Mouse (Mus musculus) hindbrain, embryonic 14.5 days (tissue): ENCODE measurements at regions not wholly inside any gene's neighbourhood (a gene's known extent, or its start where the extent isn't known, plus 50 kb on each side); places are given as distances from the start of the nearest gene placed in this dataset.

Source experiments
- ATAC-seq: fragments of 200-750 bp; cut with Nextera tagmentation; 2 replicates; pipeline ENCODE4 v1.8.0; 2017; ENCODE audit warnings: moderate number of reproducible peaks, mild to moderate bottlenecking, moderate TSS enrichment, moderate library complexity; ENCODE audit not compliant: low FRiP score
- DNase-seq: peaks from one replicate; pipeline ENCODE4 v3.0.0-alpha.2; 2015; ENCODE audit warnings: low spot score
- H3K27ac ChIP-seq: fragments of 300-500 bp; sonication (generic); 2 replicates; pipeline ENCODE4 v1.5.1; 2014; ENCODE audit warnings: mild to moderate bottlenecking, moderate library complexity
- H3K27me3 ChIP-seq: fragments of 300-500 bp; sonication (generic); 2 replicates; pipeline ENCODE4 v1.6.1; 2014; ENCODE audit warnings: mild to moderate bottlenecking, low read length, mixed read lengths; ENCODE audit not compliant: control insufficient read depth, insufficient read depth
- H3K36me3 ChIP-seq: fragments of 300-500 bp; sonication (generic); replicated peaks from 2 replicates; pipeline ENCODE4 v1.6.1; 2014; ENCODE audit not compliant: control insufficient read depth, insufficient read depth
- H3K4me1 ChIP-seq: fragments of 300-500 bp; sonication (generic); replicated peaks from 2 replicates; pipeline ENCODE4 v1.6.1; 2014; ENCODE audit warnings: antibody characterized with exemption, low read length, mixed read lengths; ENCODE audit not compliant: control insufficient read depth, insufficient read depth
- H3K4me2 ChIP-seq: fragments of 300-500 bp; sonication (generic); replicated peaks from 2 replicates; pipeline ENCODE4 v1.6.1; 2014; ENCODE audit warnings: mild to moderate bottlenecking, moderate library complexity
- H3K4me3 ChIP-seq: fragments of 300-500 bp; sonication (generic); replicated peaks from 2 replicates; pipeline ENCODE4 v1.5.1; 2014; ENCODE audit warnings: mild to moderate bottlenecking, low read length
- H3K9ac ChIP-seq: fragments of 300-500 bp; sonication (generic); 2 replicates; pipeline ENCODE4 v1.6.1; 2014
- H3K9me3 ChIP-seq: fragments of 300-500 bp; sonication (generic); 2 replicates; pipeline ENCODE4 v1.6.1; 2016; ENCODE audit warnings: low read length; ENCODE audit not compliant: control insufficient read depth
- WGBS: fragments of 180-500 bp; shearing (Covaris S2); extraction: QIAGEN DNeasy Blood & Tissue Kit; methylation state at CpG from one replicate; pipeline ENCODE4 v1.1.7; 2014; 5-methylcytosine and 5-hydroxymethylcytosine counted together

- H3K36me3 ChIP-seq: no peaks in the 10 kb centered on the region
- H3K4me1 ChIP-seq: peaks cover 16% of the 10 kb centered on the region
- no peak overlapping the region for H3K4me3 ChIP-seq
- 95% methylated on average over 1 of the region's 1 CpGs for WGBS
- H3K9ac ChIP-seq: no peak overlapping the region
- no peaks in the 10 kb centered on the region for H3K27me3 ChIP-seq
- H3K27ac ChIP-seq: peak overlapping the region; percentile 52
- ATAC-seq (no peak), DNase-seq (no peak)
- peaks cover 10% of the 10 kb centered on the region for H3K9me3 ChIP-seq
- H3K4me2 ChIP-seq: no peak overlapping the region
These were observed 759.4 kb upstream of the Stxbp6 start for GRCm38 (mm10) chr12:45833871-45834270.

- Histone ChIP-seq H3K4me2 (0 out of 2 replicates have a peak overlapping the region, but pooled peaks have one; percentile 13), H3K4me1 (peaks cover 16% of the 10 kb centered on the region), H3K9ac (no peak overlapping the region), H3K4me3 (no peak overlapping the region), H3K9me3 (peaks cover 10% of the 10 kb centered on the region), H3K27me3 (no peaks in the 10 kb centered on the region), H3K27ac (peak overlapping the region; percentile 52), H3K36me3 (no peaks in the 10 kb centered on the region)
- DNase-seq: no peak
- WGBS: 12% methylated on average over 4 of the region's 4 CpGs
- ATAC-seq: peak; percentile 79
These were observed 758.9 kb upstream of the Stxbp6 start for GRCm38 (mm10) chr12:45833414-45833762.

- peak overlapping the region; percentile 44 for H3K27ac ChIP-seq
- no peak overlapping the region for H3K4me3 ChIP-seq
- peaks cover 10% of the 10 kb centered on the region for H3K9me3 ChIP-seq
- peaks cover 16% of the 10 kb centered on the region for H3K4me1 ChIP-seq
- H3K9ac ChIP-seq: no peak overlapping the region
- no peaks in the 10 kb centered on the region for H3K27me3 ChIP-seq
- DNase-seq (peak; percentile 38), ATAC-seq (peak; percentile 66)
- no peaks in the 10 kb centered on the region for H3K36me3 ChIP-seq
- 39% methylated on average over 9 of the region's 9 CpGs for WGBS
- H3K4me2 ChIP-seq: peak overlapping the region; percentile 13
These were observed 758.3 kb upstream of the Stxbp6 start for GRCm38 (mm10) chr12:45832671-45833413.

GRCm38 (mm10) chr12:45824861-45825260 lies 750.4 kb upstream of the Stxbp6 start:
- H3K27me3 ChIP-seq: no peaks in the 10 kb centered on the region
- no peaks in the 10 kb centered on the region for H3K9me3 ChIP-seq
- H3K27ac ChIP-seq: no peak overlapping the region
- H3K4me2 ChIP-seq: no peak overlapping the region
- no peaks in the 10 kb centered on the region for H3K4me1 ChIP-seq
- no peak overlapping the region for H3K9ac ChIP-seq
- no peak for DNase-seq
- H3K36me3 ChIP-seq: no peaks in the 10 kb centered on the region
- no peak for ATAC-seq
- H3K4me3 ChIP-seq: no peak overlapping the region
